Mouse (Mus musculus) lung, postnatal 25 days (tissue): Measurements from ENCODE around the gene Hoxc11.

ENCODE experiments used
- DNase-seq: peaks from one replicate; pipeline ENCODE4 v3.0.0; 2022; ENCODE audit warnings: low spot score

The Hoxc11 gene

DNA sequence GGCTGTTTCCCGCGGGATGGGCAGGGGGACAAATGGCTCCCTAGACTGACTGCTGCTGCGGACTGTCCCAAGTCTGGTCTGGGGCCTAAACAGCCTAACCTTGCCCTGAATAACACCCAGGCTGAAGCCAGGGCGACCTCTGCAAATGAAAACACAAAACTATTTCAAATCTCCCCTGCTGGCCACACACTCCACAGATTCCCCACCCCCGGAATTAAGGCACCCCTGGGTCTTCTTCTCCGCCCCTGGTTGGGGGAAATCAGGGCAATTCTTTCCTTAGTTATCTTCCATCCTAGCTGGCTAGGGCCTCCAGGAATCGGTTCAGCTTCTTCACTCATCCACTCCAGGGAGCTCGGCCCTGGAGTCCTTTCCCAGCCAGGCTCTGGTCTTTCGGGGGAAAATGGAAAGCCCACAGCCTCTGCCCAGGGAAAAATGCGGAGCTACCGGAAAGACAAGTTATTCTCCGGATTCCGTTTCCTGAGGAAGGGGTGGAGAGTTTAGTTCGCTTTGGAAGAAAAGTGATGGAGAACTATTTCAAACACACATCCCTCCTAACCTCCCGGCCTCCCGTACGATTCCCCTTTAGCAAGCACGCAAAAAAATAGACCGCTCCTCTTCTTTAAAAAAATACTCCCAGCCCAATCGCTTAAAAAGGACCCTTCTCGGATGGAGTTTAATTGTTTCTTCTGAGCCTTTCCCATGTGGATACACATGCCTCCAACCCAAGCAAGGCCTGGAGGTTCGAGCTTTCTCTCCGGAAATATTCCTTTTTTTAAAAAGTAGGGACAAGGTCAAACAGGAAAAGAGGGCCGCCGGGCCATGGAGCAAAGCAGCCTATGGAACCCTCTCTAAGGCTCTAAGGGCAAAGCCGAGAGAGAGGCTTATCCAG, 11.0 kb downstream of the Hoxc11 start:
- no peak for DNase-seq

DNA sequence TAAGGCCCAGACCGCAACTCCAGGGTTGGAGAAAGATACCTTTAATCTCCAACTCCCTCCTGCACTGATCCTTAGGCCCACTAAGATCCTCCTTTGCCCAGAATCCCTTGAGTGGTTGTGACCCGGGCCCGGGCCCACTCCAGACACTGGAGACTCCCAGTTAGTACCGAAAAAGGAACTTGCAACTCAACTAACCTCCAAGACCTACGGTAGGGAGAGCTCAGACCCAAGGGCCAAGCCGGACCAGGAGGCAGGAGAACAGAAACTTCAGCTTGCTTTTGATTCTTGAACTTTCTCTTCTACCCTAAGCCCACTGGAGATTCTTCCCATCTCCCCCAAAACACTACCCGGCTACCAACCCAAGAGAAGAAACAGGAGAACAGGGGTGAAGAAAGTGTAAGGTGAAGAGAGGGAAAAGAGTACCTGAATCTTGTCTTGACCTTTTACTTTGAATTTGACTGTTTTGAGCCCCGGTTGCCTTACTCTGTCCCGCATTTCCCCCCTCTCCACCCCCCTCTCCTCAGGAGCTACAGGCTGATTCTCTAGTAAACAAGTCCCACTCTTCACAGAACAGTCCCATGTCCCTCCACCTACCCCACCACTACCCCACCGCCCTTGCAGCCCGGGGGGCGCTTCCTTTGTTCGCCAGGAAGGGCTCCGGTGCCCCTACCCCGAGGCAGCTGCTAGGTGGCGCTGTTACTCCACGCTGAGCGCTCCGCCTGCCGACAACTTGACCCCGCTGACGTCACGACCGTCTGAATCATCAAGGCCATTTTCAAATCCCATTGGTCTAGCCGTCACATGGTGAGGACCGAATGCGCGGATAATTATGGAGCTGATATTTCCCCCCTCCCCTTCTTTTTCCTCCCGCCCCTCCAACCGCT, 11.9 kb downstream of the Hoxc11 start:
- DNase-seq, result peak; percentile 34

DNA sequence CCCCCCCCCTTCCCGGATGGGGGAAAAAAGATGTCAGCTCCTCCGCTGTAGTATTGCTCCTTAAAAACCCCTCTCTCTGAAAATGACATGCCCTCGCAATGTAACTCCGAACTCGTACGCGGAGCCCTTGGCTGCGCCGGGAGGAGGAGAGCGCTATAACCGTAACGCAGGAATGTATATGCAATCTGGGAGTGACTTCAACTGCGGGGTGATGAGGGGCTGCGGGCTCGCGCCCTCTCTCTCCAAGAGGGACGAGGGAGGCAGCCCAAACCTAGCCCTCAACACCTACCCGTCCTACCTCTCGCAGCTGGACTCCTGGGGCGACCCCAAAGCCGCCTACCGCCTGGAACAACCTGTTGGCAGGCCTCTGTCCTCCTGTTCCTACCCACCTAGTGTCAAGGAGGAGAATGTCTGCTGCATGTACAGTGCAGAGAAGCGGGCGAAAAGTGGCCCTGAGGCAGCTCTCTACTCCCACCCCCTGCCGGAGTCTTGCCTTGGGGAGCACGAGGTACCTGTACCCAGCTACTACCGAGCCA, 12.6 kb downstream of the Hoxc11 start, which contains the start of gene Hoxc10:
TSS of gene Hoxc10 (plus strand) at position 21 of the 536 bp plus-strand sequence.
- no peak for DNase-seq

DNA sequence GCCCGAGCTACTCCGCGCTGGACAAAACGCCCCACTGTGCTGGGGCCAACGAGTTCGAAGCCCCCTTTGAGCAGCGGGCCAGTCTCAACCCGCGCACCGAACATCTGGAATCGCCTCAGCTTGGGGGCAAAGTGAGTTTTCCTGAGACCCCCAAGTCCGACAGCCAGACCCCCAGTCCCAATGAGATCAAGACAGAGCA, 13.0 kb downstream of the Hoxc11 start, which contains the start of gene Hoxc5:
TSS of gene Hoxc5 (plus strand) at position 132 of the 199 bp plus-strand sequence.
- DNase-seq, result no peak

DNA sequence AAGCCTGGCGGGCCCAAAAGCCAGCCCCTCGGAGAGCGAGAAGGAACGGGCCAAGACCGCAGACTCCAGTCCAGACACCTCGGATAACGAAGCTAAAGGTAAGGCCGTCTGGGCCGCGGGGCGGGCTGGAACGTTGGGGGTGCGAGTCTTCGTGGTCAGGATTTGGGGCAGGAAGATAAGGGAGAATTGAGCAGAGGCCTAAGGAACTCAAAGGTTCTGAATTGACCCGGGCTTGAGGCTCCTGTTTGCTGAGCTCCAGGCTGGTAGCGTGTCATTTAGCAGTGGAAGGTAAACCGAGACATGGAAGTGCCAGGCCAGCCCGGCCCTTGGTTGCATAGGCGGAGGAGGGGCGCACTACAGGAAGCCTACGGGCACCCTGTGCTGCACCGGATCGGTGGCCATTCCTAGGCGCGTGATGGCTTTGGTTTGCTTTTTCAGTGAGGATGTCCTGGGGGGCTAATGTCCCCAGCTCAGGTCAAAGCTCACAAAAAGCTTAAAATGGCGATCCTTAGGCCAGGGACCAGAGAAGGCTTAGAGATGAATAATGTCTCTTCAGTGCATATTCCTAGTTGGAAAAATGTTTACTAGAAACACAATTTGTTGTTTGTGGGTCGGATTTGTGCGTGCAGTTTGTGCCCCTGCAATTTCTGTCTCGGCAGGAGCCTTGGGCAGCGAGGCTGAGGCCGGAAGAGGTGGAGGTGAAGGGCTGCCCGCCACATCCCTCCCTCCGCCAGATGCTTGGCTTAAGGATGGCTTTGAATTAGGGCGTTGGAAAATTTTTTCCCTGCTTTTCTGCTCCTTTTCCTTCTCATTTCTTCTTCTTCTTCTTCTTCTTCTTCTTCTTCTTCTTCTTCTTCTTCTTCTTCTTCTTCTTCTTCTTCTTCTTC, 13.5 kb downstream of the Hoxc11 start:
- no peak for DNase-seq

DNA sequence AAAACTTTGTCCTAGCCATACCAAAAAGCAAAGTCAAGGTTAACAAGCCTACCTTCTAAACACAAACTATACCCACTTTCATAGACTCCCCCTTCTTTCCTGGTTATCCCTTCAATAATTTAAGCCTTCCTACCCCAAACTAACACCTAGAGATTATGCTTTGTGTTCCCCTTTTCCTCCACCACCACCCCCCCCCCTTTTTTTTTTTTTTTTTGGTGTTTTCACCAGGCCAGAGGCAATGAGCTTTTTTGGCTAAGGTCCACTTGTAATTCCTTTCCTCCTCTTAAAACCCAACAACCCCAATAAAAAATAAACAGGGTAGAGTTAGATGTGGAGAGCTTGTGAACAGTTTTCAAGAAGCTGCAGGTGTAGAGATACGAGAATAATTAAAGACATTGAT, 15.1 kb downstream of the Hoxc11 start:
- DNase-seq, result no peak

DNA sequence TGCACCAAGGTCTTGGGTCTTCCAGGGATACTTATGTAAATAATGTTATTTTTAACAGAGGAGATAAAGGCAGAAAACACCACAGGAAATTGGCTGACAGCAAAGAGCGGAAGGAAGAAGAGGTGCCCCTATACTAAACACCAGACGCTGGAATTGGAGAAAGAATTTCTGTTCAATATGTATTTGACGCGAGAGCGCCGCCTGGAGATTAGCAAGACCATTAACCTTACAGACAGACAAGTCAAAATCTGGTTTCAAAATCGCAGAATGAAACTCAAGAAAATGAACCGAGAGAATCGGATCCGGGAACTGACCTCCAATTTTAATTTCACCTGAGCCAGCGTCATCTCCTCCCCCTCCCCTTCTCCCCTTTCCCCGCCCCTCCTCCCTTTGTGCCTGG, 16.5 kb downstream of the Hoxc11 start:
- no peak for DNase-seq

DNA sequence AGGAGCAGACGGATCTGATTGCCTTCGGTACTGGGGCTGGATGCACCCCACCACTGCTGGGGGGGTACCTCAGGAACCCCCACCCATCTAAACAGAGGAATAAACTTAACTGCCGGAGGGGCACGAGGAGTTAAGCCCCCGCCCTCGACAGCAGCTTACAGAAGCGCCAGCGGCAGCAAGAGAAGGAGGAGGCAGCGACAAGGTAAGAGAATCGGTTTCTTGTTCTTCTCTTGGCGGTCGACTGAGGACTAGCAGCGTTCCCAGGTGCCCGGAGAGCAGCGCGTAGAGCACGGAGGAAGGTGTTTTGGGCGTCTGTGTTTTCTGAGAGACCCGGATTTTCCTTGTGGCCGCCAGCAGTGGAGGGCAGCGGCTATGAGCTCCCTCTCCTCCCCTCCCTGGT, 18.0 kb downstream of the Hoxc11 start:
- DNase-seq, result no peak

DNA sequence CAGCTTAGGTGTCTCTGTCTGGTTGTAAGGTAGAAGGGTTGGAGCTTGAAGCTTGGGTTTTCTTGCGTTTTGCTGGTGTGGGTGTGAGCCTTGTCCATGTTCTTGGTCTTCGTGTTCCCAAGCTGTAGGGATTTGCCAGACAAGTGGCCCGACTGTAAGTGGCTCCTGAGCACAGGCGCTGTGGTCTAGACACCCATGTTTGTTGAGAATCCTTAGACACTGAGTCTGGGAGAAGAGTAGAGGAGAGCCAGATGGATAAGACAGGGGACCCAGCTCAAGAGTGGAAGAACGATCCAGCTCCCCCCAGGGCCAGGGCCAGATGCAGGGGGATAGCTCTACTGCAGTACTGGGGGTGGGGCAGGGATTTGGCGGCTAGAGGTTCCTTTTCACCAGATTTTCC, 18.5 kb downstream of the Hoxc11 start:
- DNase-seq, result no peak

DNA sequence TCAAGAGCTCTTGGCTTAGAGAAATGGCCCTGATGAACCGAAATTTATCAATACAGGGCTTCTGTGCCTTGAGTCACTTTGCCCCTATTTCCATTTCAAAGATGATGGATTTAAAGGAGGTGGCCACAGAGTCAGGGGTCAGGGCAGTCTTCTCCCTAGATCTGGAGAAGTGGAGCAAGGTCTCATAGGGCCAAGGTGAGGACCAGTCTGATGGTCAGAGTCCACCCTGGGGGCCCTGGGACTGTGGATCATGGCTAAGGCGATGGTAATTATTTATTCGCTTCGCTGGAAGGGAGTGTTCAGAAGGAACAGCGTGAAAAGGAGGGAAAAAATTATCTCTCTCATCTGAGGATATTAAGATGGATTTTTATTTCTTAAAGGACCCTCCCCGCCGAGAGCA, 20.8 kb downstream of the Hoxc11 start:
- DNase-seq, result no peak

DNA sequence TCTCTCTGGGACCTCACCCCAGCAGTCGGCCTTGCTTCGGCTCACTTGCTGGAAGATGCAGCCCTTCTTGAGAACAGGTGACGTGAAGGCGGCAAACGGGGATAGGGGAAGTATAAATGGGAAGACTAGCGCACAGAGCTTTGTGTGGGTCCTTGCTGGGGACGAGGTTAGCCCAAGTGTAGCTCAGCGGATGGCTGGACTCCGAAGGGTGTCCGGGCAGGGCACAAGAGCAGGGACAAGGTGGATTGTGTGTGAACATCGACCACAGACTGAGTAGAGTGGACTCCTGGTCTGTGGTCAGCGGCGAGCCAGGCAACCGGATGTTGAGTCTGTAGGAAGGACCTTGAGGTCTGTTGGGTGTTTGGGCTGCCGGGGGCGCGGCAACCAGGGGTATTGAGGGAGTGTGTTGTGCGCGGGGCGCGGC, 21.5 kb downstream of the Hoxc11 start:
- no peak for DNase-seq

DNA sequence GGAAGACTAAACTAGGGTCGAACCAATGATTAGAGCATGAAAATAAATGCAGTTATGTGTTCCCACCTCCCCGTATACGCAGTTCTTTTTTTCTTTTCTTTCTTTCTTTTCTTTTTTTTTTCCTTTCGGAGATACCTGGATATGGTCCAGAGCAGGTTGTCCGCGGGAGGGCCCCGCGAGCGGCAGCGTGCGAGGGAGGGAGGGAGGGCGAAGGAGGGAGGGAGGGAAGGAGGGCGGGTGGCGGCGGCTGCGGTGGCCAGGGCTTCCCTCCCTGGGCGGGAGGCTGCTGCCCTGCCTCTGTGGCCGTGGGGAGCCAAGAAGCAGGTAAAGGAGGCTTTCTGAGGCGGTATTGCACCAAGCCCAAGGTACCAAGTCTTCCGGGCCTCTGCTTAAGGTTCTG, 21.9 kb downstream of the Hoxc11 start, which contains the start of gene Hoxc9:
TSS of gene Hoxc9 (plus strand) at position 269 of the 400 bp plus-strand sequence.
- no peak for DNase-seq

DNA sequence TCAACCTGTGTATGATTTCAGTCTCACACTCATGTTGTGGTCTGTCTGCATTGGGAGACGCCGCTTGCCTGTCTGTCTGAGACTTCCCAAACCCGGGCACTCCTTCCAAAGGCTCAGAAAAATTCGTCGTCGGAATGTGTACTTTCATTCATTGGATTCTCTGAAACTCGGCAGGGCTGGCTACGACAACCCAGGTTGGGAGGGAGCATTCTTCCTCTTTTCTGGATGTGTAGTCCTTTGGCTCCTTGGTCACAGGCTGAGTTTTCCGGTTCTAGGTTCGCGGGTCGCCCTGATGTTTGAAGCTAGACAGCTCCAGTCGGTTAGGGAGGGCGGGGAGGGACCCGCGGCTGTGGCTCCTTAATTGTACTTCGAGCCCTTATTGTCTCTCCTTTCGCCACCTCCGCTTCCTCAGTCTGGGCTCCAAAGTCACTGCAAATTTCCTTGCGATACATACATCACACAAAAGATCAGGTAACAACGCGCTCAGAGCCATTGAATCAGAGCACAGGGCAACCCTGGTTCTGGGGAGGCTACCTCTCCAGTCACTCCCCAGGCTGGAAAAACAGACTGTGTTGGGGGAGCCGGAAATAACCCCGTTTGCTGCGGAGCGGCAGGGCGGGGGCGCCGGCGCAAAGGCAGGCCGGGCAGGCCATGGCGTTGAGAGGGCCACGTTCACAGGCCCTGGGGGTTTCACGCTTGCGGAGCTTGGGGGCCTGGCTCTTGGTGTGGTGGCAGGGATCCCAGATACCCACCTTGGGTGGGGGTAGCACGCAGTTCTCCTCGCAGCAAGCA, 22.6 kb downstream of the Hoxc11 start:
- no peak for DNase-seq

DNA sequence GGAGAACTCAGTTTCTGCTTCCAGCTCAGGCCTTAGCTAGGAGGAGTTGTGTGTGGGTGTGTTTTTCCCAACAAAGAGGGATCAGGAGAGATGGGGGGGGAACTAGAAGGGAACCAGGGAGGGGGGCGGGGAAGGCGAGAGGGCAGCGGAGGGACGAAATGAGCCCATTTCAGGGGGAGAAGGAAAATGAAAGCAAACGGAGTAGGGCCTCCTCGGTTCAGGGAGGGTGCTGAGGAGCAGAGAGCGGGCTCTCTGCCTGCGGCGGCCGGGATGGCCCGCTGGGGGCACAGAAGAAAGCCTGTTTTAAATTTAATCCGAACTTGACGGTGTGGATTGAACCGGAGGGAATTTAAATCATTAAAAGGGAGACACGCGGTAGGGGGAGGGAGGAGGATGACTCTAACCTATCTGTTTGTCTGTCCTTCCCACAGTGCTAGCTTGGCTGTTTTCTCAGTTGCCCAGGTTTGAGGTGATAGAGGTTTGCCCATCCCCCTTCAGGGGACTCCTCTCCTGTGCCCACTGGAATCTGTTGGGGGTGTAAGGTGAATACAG, 23.3 kb downstream of the Hoxc11 start:
- no peak for DNase-seq

DNA sequence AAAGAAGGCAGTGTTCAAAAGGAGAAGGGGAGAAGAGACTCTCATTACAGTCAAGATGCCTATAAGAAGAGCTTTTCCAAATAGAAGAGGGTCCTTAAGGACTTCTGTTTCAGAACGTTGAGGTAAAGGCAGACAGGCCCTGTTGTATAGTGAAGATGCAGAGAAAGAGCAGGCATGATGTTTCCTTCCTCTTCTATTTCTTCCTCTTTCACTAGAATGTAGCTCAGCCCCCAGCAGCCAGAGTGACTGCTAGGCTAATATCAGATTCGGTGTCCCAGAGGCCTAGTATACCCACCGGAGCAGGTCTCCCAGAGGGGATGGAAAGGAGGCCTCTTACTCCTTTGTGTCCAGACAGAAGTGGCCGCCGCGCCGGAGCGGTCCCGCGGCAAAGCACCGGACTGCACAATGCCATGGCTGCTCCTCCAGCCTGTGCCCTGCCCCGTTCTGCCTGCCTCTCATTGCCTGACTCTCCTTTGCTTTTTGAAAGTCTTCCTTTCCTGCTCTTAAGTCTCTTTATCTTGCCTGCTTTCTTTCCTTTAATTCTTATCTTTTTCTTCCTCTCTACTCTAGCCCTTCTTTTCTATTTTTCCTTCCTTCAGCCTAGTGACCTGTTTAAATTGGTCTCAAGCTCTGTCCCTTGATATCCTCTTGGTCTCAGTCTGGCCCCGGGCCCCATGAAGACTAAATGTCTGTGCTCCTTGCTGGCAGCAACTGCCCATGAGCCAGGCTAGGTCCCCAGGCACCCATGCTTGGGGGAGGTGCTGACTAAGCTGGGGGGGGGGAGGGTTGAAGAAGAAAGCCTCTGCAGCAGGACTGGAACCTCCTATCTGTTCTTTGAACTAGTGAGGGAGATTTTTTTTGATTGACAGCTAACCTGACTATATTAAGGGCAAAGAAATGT, 24.6 kb downstream of the Hoxc11 start:
- no peak for DNase-seq

DNA sequence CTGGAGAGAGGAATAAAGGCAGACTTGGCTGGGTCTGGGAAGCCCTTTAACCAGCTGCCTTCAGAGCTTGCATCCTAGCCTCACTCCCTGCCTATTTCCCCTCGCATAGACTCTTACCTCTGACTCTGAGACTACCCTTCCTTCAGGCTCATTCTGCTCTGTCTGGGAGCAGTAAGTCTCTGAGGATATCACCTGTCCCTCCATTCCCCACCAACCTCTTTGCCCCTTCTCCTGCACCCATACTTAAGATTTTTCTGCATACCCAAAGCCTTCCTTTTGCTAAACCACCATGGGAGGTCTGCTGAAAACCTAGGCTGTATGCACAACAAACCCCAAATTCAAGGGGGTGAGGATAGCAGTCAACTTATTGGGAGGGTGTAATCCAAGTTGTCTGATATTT, 25.7 kb downstream of the Hoxc11 start:
- DNase-seq, result no peak

DNA sequence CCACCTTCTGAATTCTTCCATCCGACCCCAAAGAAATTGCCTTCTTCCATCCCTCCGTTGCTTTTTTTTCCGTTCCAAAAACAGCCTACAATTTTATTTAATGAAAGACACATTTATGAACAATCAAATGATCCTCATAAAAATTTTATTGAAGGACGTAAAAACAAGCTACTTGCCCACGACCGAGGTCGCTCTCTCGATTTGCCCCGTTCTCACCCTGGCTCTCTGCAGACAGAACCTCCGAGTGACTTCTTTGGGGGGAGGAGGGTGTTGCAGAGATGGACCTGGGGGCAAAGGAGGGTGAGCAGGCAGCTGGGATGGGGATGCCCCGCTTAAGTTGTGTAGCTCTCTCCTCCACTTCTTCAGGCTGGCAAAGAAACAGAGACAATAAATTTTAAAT, 26.1 kb downstream of the Hoxc11 start:
- no peak for DNase-seq

DNA sequence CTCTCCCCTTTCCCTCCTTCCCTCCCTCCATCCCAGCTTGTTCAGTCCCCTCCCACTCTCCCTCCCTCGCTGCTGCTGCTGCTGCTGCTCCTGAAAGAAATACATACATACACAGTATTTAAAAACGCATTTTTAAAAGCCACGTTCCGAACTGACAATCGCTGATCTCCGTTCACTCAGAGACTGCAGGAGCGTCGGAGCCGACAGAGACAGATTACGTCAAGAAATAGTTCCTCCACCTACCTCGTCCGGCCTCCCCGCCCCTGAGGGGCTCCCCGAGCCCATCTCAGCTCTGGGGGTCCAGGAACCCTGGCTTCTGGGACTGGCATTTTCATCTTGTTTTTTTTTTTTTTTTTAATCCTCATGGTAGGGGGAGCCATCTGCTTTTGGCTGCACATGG, 26.7 kb downstream of the Hoxc11 start:
- DNase-seq, result no peak

DNA sequence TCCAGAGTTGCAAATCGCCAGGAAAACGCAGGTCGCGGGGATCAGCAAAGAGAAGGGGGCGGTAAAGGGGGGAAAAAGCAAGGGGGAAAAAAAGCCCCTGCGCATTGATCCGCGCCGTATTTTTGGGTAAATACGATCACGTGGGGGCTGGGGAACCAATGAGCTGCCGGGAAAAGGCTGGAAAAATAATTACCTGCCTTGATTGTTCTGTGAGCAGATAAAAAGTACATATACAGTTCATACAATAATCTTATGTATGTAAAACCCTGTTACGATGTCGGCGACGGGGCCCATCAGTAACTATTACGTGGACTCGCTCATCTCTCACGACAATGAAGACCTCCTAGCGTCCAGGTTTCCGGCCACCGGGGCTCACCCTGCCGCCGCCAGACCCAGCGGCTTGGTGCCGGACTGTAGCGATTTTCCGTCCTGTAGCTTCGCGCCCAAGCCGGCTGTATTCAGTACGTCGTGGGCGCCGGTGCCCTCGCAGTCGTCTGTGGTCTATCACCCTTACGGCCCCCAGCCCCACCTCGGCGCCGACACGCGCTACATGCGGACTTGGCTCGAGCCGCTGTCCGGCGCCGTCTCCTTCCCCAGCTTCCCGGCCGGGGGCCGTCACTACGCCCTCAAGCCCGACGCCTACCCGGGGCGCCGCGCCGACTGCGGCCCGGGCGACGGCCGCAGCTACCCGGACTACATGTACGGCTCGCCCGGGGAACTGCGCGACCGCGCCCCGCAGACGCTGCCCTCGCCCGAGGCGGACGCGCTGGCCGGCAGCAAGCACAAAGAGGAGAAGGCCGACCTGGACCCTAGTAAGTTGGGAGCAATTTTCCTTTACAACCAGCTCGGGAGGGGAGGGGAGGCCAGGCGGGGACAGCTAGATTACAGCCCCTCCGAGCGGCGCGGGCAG, 27.4 kb downstream of the Hoxc11 start:
- DNase-seq, result no peak
